Mouse (Mus musculus) E14TG2a.4 (cell line): ENCODE data around the gene Gnao1.

ENCODE experiments used
- CTCF ChIP-seq: conservative IDR thresholded peaks from 2 replicates; pipeline ENCODE4 v1.5.1; 2014; ENCODE audit warnings: low read length
- NANOG ChIP-seq: IDR thresholded peaks from 2 replicates; pipeline ENCODE4 v1.6.1; 2014; ENCODE audit warnings: borderline replicate concordance, low read length, mixed read lengths
- POU5F1 ChIP-seq: IDR thresholded peaks from 2 replicates; pipeline ENCODE4 v1.6.1; 2014; ENCODE audit warnings: low read length, borderline replicate concordance

DNA sequence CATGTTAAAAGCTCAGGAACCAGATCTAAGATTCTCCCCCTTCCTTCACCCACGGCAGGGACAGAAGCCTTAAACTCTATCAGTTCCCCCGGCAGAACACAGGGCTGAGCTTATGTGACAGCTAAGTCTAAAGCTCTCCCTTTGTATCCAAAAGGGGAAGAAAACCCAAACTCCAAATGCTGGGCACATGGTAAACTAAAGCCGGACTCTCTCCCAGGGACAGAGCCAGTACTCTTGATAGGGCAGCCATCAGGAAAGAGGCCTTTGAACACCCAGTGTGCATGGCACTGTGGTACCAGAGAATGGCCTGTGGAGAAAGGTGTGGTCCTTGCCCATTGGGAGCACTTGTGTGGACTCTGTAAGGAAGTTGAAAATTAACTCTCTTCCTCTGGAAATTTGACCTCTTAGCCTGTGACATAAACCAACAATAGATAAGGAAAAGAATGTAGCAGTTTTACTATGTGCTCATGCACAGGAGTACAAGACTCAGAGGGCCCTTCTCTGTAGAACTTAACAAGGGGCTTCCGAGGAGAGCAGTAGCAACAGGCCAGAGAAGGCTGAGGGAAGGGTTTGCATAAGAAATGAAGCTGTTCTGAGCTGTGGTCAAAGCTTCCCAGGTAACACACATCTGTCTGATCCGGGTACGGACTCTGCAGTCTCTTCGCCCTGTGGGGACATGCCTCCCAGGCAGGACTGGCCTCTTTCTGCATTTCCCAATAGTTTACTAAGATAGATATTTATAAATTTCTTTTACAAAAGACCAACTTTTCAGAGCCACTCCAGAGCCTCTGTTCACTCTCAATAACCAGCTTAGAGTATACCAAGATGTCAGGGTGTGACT is 102.2 kb downstream of the Gnao1 start:
- TF ChIP-seq CTCF: no peak
- no peak for TF ChIP-seq NANOG
- no peak for TF ChIP-seq POU5F1
